Mouse (Mus musculus) liver, embryonic 16.5 days (tissue): ENCODE measurements around the gene Ucn2. TPM values are rescaled to one million over a fixed set of nuclear protein-coding genes. Genes with fewer than 3 reads are reported as not detected.

ENCODE experiments used
- ATAC-seq: fragments of 200-750 bp; cut with Nextera tagmentation; 2 replicates; pipeline ENCODE4 v1.8.0; 2017; ENCODE audit warnings: low read depth, mild to moderate bottlenecking, moderate number of reproducible peaks, moderate library complexity
- H3K27ac ChIP-seq: fragments of 300-500 bp; sonication (generic); 2 replicates; pipeline ENCODE4 v1.5.1; 2014; ENCODE audit warnings: mild to moderate bottlenecking, low read length
- H3K27me3 ChIP-seq: fragments of 300-500 bp; sonication (generic); 2 replicates; pipeline ENCODE4 v1.6.1; 2014; ENCODE audit warnings: low read depth, low read length, mixed read lengths; ENCODE audit not compliant: control insufficient read depth, insufficient read depth
- H3K36me3 ChIP-seq: fragments of 300-500 bp; sonication (generic); 2 replicates; pipeline ENCODE4 v1.6.1; 2014; ENCODE audit warnings: mild to moderate bottlenecking; ENCODE audit not compliant: control insufficient read depth, insufficient read depth
- H3K4me1 ChIP-seq: fragments of 300-500 bp; sonication (generic); 2 replicates; pipeline ENCODE4 v1.6.1; 2014; ENCODE audit warnings: low read depth, low read length, mixed read lengths; ENCODE audit not compliant: control insufficient read depth
- H3K4me2 ChIP-seq: fragments of 300-500 bp; sonication (generic); 2 replicates; pipeline ENCODE4 v1.6.1; 2014; ENCODE audit warnings: low read depth, low read length, mixed read lengths
- H3K4me3 ChIP-seq: fragments of 300-500 bp; sonication (generic); 2 replicates; pipeline ENCODE4 v1.5.1; 2014; ENCODE audit warnings: low read depth, mild to moderate bottlenecking, low read length
- H3K9ac ChIP-seq: fragments of 300-500 bp; sonication (generic); 2 replicates; pipeline ENCODE4 v1.6.1; 2014; ENCODE audit warnings: low read depth, low read length
- H3K9me3 ChIP-seq: fragments of 300-500 bp; sonication (generic); replicated peaks from 2 replicates; pipeline ENCODE4 v1.6.1; 2016; ENCODE audit warnings: low read length; ENCODE audit not compliant: control insufficient read depth
- WGBS: fragments of 180-500 bp; shearing (Covaris S2); extraction: QIAGEN DNeasy Blood & Tissue Kit; methylation state at CpG from one replicate; pipeline ENCODE4 v1.1.7; 2014; ENCODE audit not compliant: insufficient replicate concordance; 5-methylcytosine and 5-hydroxymethylcytosine counted together
- microRNA counts: library from miRNA; unstranded; fragments of <30 nt; microRNA quantifications from one replicate; lab custom pipeline; 2016
- microRNA-seq: library from miRNA; unstranded; fragments of <30 nt; microRNA quantifications from one replicate; pipeline ENCODE4, GENCODE M21; 2016
- polyA plus RNA-seq: library from polyadenylated mRNA; unstranded; fragments of >200 nt; fragmentation: Nextera tagmentation; extraction: Ambion mirVana; gene quantifications from 2 replicates; pipeline ENCODE4 v1.2.1, GENCODE M21; 2015

Gene Ucn2
- polyA plus RNA-seq, 1 experiment from 2014 or later, result not detected

DNA sequence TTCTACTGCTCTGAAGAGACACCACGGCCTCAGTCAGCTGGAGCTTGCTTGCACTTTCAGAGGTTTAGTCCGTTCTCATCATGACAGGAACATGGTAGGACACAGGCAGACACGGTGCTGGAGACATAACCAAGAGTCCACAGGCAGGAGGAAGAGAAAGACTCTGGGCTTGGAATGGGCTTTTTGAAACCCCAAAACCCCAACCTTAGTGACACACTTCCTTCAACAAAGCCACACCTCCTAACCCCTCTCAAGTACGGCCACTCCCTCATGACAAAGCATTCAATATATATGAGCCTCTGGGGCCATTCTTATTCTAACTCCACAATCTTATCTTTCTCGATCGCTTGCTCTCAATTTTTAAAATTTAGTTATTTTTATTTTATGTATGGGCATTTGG, 46.6 kb downstream of the Ucn2 start:
- no peak overlapping the region for H3K27ac ChIP-seq
- no peaks in the 10 kb centered on the region for H3K27me3 ChIP-seq
- no peaks in the 10 kb centered on the region for H3K9me3 ChIP-seq
- no peak for ATAC-seq
- H3K9ac ChIP-seq, result no peak overlapping the region
- no peaks in the 10 kb centered on the region; the same call in none of the 2 replicates for H3K4me1 ChIP-seq
- H3K4me2 ChIP-seq, result no peak overlapping the region
- WGBS, result 38% methylated on average over 6 of the region's 6 CpGs
- no peaks in the 10 kb centered on the region for H3K36me3 ChIP-seq
- no peak overlapping the region for H3K4me3 ChIP-seq

MicroRNAs encoded within 50 kb of the gene (microRNA counts, 519-probe panel; counts per million panel counts)
- microRNA mmu-miR-711 (lab: Ali Mortazavi, UCI), result 60.7 counts per million

Small RNA genes within 50 kb of the gene (microRNA-seq; reads per million reads assigned to microRNA genes)
- not detected for gene Mir711

Other genes starting within 250 kb of the Ucn2 start
- gene Ip6k2, start 202.2 kb upstream of the Ucn2 start, polyA plus RNA-seq, result 12.4 and 13.6 TPM in 2 replicates
- gene Nckipsd, start 177.6 kb upstream of the Ucn2 start, polyA plus RNA-seq, result 3.5 and 3.6 TPM in 2 replicates
- 0.16 and 0.22 TPM in 2 replicates for gene Celsr3, start 159.7 kb upstream of the Ucn2 start, polyA plus RNA-seq
- 4.8 and 4.9 TPM in 2 replicates for gene Slc26a6, start 132.7 kb upstream of the Ucn2 start, polyA plus RNA-seq
- not detected in 2 replicates for gene Tmem89, start 71.4 kb upstream of the Ucn2 start, polyA plus RNA-seq
- gene Uqcrc1, start 49.4 kb upstream of the Ucn2 start, polyA plus RNA-seq, result 299 and 310 TPM in 2 replicates
- 0.19 and 0.46 TPM in 2 replicates for gene Col7a1, start 32.4 kb upstream of the Ucn2 start, polyA plus RNA-seq
- gene Pfkfb4, start 5.8 kb downstream of the Ucn2 start, polyA plus RNA-seq, result 4.0 and 4.4 TPM in 2 replicates
- gene Shisa5, start 52.6 kb downstream of the Ucn2 start, polyA plus RNA-seq, result 20.9 and 23.2 TPM in 2 replicates
- 7.4 and 8.8 TPM in 2 replicates for gene Trex1, start 73.7 kb downstream of the Ucn2 start, polyA plus RNA-seq
- 8.5 and 8.8 TPM in 2 replicates for gene Atrip, start 88.1 kb downstream of the Ucn2 start, polyA plus RNA-seq
- gene Ccdc51, start 96.5 kb downstream of the Ucn2 start, polyA plus RNA-seq, result 10.0 and 11.9 TPM in 2 replicates
- gene Tma7, start 96.6 kb downstream of the Ucn2 start, polyA plus RNA-seq, result 259 and 313 TPM in 2 replicates
- gene Plxnb1, start 109.4 kb downstream of the Ucn2 start, polyA plus RNA-seq, result 4.9 and 6.3 TPM in 2 replicates
- not detected in 2 replicates for gene Fbxw21, start 176.0 kb downstream of the Ucn2 start, polyA plus RNA-seq
- not detected in 2 replicates for gene Fbxw13, start 210.0 kb downstream of the Ucn2 start, polyA plus RNA-seq
- gene Fbxw20, start 248.7 kb downstream of the Ucn2 start, polyA plus RNA-seq, result 0.09 TPM in 1 of 2 replicates, not detected in the other